Mouse (Mus musculus) kidney, adult 8-10 months (tissue): ENCODE data around the gene Bcr.

Experiments used
- DNase-seq, 2 experiments: peaks; one replicate each; pipeline ENCODE4 v3.0.0; 2022

The Bcr gene

DNA sequence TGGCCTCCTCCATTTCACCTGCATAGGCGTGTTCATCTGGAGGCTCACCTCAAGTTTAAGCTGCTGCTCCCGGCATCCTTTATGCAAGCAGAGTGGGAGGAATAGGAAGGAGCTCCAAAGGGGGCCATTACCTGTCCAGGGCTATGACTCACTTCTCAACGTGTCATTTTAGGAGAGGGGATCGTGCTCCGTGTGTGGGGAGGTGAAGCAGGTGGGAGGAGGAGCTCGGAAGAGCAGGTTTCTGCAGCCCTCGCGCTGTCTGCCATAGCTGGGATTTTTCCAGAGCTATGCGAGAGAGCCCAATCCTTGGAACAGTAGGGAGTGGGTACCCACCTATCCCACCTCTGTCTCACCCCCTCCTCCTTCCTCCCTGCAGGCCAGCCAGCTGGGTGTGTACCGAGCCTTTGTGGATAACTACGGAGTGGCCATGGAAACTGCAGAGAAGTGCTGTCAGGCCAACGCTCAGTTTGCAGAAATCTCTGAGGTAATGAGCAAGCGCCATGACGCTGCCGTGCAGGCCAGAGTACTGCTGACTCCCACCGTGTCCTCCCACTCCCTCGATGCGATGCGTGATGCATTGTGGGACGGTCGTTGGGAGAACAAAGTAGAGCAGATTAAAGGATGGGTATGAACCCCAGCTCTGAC lies 75.2 kb downstream of the Bcr start:
- DNase-seq, result no peak

DNA sequence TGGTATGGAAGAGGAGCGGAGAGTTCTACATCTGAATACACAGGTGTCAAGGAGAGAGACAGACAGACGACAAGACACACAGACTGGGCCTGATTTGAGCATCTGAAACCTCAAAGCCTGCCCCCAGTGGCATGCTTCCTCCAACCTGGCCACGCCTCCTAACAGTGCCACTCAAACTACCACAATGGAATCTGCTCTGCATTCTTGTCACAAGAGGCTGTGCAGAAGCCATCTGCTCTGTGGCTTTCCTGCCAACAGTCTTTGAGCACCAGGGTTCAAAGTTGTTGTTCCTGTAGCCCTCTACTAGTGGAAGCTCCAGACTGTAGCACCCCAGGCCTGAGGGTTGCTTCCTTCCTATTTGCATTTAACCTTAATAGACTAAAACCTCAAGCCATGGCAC lies 76.8 kb downstream of the Bcr start:
- no peak for DNase-seq

DNA sequence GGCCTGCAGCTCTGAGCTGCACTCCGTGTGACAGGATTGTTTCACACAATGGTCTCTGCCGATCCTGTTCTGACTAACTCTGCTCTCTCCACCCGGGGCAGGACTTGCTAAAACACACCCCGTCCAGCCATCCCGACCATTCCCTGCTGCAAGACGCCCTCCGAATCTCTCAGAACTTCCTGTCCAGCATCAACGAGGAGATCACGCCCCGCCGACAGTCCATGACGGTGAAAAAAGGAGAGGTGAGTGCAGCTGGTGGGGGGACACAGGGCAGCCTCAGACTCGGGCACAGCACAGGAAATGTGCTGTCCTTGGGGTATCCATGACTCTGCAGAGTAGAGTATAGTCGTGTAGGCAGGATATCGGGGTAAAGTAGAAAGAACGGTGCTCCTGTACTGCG lies 84.8 kb downstream of the Bcr start:
- no peak for DNase-seq

DNA sequence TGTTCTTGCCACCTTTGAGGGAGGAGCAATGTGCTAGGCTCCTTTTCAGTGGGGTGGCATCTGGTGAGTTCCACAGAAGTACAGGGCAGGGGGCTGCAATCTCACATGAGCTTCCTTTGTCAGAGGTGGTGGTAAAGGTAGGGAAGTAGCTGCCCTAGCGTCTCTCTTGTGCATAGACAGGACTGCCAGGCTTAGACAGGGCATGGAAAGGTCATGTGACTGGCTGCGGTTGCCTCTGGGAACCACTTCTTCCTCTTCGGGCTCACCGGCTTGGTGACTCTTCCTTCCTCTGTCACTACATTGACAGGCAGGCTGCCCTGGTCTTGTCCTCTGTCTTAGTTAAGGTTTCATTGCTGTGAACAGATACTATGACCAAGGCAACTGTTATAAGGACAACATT lies 85.6 kb downstream of the Bcr start:
- no peak for DNase-seq

DNA sequence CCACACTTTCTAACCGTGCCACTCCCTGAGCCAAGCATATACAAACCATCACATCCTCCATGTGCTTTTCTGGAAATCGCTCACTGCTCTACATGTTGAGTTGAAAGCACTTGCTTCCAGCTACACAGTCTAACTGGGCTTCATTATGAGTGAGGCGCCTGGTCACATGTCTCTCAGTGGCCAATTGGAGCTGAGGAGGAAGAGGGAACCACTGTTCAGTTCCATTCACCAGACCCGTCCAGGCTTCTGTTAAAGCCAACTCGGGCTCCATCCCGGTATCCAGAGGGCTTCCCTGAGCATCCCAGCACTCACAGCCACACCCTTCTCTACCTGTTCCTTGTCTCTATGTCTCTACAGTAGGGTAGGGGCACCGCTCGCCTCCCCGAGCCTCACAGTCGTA lies 86.2 kb downstream of the Bcr start:
- DNase-seq, result no peak

DNA sequence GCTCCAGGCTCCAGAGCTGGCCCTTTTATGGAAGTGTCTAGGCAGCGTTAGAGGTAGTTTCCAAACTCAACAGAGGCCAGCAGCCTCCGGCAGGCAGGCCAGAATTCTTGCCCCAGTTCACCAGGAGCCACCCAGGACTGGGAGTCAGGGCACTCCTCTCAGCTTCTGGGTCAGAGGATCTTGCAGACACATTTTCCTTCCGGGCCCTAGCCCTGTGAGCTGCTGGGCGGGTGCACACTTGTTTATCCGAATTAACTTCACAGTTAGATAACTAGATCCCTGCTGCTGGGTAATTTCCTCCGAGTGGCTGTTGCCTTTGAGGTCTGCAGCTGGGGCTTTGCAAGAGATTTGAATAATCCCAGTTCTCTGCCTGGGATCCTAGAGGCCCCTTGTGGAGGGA lies 87.9 kb downstream of the Bcr start:
- no peak for DNase-seq

DNA sequence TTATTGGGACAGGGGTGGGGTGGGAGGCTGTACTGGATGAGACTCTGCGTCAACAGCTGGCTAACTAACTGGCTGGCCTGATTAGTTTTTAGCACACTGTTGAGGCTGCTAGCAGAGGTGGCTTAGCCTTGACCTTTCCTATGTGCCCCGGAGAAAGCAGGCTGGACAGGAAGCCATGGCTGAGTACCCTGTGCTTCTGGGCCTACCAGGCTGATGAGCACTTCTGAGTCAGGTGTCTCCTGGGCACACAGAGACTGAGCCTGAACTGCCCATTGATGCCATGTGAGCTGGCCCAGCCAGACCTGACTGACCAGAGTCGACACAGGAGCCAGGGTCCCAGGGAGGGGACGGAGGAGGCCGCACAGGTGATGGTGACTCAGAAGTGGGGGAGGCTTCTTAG lies 90.0 kb downstream of the Bcr start:
- no peak for DNase-seq

DNA sequence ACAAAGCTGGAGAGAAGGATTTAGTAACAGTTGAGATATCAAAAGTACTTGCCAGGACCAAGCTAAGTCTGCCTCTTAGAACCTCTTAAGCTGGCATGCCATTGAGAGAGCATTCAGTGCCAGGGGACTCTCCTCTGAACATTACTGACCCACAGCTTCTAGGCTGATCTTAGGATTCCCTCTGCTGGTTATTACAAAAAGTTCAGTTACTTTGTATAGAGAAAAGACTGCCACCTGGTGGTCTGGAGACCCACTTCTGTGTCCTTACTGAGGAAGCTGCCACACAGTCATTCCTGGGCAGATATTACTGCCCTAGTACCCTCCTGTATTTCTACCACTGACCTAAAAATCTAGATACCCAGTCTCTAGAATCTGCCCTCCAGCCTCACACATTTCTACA lies 90.9 kb downstream of the Bcr start:
- peak; percentile 83 to 84 for DNase-seq

DNA sequence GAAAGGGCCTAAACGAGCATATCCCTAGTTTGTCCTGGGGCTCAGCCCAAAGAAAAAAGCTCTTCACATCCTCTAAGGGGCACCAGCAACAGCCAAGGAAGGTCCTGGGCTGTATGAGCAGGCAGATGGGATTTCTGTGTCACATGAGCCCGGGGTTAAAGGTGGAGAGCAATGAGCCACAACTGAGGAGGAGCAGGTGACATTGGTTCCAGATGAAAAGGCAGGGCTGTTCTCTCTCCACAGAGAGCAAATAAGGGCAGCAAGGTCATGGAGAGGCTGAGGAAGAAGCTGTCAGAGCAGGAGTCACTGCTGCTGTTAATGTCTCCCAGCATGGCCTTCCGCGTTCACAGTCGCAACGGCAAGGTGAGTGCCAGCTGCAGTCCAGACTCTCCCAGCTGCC lies 96.4 kb downstream of the Bcr start:
- DNase-seq, result peak; percentile 78 to 83

DNA sequence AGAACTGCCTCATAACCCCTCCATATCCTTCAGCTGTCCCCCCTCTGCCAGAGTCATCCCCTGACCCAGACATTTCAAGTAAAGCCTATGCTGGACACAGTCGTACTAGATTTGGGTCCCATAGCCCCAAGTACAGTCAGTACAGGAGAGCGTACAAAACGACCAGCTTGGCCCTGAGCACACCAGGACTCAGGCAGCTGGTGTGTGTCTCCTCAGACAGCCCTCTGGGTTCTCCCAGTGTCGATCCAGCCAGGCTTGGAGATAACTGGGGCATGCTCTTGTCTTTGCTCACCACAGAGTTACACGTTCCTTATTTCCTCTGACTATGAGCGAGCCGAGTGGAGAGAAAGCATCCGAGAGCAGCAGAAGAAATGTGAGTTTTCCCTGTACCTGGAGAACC lies 97.3 kb downstream of the Bcr start:
- no peak for DNase-seq

DNA sequence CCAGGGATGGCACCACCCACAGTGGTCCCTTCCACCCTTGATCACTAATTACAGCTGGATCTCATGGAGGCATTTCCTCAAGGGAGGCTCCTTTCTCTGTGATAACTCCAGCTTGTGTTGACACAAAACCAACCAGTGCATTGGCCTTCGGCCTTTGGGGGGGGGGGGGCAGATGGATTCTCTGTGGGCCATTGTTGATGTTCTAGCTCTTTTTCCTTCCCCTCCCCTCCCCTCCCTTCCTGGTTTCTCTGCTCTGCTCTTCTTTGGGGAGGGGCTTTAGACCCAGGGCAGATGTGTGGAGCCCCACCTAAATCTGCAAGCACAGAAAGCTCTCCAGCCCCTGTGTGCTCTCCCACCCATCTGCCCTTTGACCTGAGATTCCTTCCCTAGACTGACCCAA lies 98.0 kb downstream of the Bcr start:
- no peak for DNase-seq

DNA sequence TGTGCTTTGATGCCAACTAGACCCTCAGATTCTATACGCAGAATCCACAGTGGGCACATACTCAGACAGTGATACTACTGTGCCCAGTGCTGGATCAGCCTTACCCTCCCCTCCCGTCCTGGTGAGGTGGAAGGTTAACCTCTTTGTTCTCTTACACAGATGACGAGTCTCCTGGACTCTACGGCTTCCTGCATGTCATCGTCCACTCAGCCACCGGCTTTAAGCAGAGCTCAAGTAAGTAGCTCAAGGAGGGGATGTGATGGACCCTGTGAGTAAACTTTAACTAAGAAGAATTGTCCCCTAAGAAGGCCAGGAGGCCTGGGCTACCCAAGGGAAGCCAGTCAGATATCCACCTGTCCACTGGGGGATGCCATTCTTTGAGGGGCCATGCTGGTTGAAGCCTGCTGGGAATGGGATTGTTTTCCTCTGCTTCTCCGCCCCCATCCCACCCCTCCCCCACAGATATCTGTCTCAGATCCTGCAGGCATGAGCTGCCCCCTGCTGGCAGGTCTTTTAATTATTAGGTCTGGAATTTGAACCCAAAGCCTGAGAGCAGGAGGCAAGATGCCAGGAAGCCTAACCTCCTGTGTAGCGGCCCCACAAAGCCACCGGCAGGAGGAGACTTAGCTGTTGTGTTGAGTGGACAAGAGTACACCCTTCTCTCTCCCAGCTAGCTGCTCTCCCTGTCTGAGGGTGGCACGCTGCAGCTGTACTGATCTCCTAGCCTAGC lies 99.9 kb downstream of the Bcr start:
- peak; percentile 61 to 82 for DNase-seq

DNA sequence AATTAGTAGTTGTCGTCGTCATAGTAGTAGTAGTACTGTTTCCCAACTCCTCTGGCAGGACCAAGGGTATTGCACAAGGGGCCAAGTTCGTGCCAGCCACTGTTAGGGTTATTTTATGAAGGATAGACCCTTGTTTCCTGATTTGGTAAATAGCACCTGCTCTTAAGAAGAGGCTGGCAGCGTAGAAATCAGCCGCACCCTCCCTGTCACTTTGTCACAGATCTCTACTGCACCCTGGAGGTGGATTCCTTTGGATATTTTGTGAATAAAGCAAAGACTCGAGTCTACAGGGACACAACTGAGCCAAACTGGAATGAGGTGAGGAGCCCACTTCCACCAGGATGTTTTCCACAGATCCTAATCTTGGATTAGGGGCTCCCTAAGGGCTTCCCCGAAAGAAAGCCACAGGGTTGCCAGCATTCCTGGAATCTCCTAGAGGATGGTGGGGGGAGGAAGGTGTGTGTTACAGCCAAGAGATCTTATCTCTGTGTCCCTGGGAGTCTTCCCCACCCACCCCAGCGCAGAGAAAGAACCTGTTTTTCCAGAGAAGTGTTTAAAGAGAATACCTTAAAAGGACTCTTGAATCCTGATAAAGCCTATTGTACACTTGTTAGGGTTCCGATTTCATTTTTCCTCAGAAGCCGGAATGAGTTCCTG lies 105.6 kb downstream of the Bcr start:
- DNase-seq, result no peak

DNA sequence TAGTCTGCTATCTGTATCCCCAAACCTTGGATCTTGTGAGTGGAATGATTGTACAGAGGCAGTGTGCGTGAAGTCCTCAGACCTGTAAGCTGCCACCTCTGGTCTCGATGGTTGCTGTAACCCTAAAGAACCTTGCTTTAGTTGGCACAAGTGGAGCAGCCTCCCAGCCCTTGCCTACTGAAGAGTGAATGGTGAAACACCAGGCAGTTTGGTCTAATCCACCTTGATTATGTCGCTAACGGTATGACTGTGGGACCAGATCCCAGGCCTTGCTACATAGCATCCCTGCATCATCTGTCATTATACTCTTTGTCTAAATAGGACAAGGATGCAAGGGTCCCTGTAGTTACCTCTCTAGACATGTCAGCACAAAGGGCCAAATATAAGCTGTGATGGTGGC lies 106.2 kb downstream of the Bcr start:
- no peak for DNase-seq

DNA sequence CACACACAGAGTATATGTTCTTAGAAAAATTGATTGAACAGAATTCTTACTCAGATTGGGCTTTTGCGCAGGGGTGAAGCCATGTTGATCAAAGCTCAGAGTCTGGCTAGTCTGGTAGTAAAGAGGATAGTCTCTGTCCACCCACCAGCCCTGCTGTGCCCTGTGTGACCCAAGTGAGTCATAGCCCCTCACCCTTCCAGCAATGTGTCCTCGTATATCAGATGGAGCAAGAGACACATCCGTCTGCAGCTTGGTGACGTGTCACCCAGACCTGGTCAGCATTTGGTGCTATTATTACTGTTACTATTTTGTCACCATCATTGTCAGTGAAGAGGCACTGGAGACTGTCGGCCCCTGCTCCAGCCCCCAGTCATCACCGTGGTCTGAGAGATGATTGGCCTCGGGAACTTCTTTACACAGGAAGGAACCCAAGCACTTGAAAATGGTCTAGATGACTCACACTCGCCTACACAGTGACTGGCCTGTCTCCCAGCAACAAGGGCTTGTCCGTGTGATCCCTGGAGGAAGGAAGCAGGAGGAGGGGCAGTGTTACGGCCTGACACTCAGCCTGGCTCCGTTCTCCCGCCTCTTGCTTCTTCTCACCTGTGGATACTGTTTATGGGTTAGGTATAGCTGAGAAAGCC lies 109.9 kb downstream of the Bcr start:
- peak in 1 of 2 experiments; percentile 23 for DNase-seq

DNA sequence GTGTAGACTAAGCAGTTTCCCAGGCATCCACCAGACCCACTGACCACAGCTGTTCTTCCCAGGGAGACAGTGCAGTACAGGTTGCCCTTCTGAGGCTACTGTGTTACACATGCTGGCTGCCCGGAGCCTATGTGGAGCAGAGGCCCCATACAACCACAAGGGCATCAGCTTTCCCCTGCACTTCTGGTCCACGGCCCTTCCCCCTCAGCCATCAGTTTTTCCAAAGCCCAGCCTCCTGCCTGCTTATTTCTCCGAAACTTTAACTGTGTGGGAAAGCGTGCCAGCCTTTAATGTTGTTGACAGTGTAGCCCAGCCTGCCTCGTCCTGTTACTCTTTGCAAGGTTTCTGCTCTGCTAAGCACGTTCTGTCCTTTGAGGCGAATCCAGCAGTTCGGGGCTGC lies 112.7 kb downstream of the Bcr start:
- DNase-seq, result no peak

DNA sequence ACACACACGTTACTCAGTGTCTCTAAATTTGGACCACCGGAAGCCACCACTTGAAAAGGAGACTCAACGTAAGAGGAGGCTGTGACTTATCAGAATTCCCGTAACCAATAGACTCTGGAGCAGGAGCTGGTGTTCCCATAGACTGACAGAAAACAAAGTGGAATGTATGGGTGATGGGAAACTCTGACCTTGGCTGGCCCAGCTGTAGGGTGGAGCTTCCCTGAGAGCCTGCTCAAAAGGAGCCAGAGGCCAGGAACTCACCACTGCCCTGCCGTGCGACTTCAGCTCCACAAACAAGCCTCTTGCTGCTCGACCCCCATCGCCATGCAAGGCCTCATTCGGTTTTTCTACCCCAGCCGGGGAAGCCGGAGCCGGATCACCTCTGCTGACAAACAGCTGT lies 113.3 kb downstream of the Bcr start:
- no peak for DNase-seq

DNA sequence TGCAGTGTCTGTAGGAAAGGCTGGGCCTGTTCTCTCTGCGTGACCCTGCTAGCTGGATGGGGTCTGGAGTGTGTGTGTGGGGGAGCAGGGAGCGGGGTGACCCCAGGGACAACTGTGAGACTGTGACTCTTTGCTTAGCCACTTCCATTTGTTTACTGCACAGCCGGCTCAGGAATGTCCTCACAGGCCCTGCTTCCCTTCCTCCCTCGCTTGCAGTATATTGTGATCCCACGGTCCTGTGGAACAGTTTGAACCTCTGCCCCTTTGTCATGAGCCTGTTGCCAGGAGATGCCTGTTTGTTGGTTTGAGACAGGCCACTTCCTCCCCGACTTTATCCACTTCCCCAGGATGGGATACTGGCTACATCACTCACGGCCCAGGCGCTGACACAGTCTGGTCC lies 116.1 kb downstream of the Bcr start:
- DNase-seq, result peak in 1 of 2 experiments; percentile 16

DNA sequence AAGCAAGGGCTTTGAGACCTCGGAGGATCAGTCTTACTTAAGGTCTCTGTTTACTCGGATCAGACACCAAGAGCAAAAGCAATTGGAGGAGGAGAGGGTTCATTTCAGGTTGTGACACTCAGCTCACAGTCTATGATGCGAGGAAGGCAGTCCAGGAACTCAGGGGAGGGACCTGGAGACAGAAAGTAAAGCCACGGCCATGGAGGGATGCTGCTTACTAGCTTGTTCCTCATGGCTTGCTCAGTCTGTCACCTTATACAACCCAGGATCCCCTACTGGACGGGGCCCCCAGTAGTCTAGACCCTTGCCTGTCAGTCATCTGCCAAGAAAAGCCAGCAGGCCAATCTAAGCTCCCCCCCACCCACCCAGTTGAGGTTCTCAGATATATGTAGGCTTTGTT lies 118.5 kb downstream of the Bcr start:
- no peak for DNase-seq

DNA sequence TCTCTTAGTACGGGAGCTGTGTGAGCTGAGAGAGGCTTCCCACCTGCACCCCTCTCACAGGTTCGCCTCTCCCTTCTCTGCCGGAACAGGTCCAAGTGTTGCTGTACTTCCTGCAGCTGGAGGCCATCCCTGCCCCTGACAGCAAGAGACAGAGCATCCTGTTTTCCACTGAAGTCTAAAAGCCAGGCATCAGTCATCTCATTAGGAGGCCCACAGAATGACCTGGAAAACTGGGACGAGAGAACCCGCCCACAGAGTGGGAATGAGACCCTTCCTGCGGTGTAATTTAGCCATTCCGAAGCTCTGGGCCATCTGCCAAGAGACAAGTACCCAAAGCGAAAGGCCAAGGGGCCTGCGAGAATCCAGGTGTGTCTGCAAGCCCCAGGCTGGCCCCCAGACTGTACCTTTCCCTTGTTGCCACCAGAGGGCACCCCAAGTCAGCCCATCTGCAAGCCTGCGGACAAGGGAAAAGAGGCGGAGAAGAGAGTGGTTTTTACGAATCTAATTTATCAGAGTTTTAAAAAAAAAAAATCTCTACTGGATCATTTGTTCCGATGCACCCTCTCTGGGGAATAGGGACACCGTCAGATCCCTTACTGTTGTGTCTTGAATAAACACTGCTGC lies 121.9 kb downstream of the Bcr start:
- DNase-seq, result peak; percentile 62 to 73

DNA sequence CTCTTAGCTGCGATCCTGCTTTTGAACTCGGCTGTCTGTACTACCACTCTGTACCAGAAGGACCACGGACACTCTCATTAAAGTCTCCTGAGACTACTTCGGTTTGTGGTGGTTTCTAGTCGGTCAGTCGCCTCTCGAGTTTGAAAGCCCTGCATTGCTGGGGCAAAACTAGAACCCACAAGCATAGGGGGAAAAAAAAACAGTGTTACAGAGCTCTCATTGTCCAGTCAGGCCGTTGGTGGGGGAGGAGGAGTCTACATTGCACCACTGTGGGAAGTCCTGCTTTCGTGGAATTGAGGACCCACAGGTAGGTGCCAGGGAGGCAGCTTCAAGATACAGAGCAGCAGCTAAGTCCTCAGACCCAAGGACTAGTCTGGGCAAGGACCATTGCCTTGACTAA lies 124.4 kb downstream of the Bcr start:
- no peak for DNase-seq

DNA sequence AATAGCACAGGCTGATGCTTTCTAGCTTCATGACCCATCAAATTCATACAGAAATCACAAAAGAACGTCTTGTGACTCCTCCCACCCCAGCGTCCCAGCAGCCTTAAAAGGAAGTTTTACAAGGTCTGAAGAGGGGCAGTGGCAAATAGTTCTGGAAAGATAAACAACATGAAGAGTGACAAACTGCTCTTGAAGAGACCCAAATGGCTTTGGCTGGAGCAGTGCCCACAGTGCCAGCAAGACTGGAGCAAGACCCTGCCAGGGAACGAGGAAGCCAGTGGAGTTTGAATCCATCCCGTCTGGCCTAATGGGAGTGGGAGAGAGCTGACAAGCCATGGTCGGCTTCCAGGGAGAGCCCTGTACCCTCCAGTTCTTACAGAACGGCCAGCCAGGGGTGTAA lies 126.2 kb downstream of the Bcr start:
- DNase-seq, result no peak

DNA sequence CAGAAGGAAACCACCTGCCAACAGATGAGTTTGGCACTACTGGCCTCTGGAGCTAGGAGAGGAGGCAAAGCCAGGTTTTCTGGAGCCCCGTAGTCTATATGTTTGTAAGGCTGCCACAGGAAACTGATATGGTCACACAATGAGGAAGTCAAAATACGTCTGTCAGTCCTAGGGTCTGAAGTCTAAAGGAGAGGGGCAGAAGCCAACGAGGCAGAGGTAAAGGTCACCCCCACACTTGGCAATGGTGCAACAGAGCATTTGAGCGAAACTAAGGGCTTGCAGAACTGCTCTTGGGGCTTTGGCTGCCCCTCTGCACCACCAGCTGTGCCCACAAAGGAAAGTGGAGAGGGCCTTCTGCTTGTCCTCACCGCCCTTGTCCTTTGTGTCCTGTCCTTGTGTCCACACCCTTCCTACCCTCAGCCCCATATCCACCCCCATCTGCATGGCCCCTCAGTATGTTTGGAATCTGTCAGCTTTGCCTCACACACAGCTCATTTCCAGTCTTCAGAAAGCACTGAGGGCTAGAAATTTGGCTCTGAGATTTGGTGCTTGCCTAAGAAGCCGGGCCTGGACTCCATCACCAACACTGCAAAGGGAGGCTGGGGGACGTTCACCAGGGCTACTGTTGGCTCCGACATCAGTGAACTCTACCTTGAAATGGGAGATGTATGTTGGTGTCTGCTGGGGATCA lies 127.1 kb downstream of the Bcr start:
- no peak for DNase-seq
